Mouse (Mus musculus) limb, embryonic 13.5 days (tissue): ENCODE measurements around the gene Vsnl1. TPM values are rescaled to one million over a fixed set of nuclear protein-coding genes. Genes with fewer than 3 reads are reported as not detected.

Source experiments
- ATAC-seq: fragments of 200-750 bp; cut with Nextera tagmentation; 2 replicates; pipeline ENCODE4 v1.8.0; 2017; ENCODE audit warnings: low read depth, moderate number of reproducible peaks, moderate TSS enrichment; ENCODE audit not compliant: low FRiP score
- H3K27ac ChIP-seq: fragments of 300-500 bp; sonication (generic); 2 replicates; pipeline ENCODE4 v1.5.1; 2015; ENCODE audit warnings: inconsistent platforms, mild to moderate bottlenecking, moderate library complexity
- H3K27me3 ChIP-seq: fragments of 300-500 bp; sonication (generic); 2 replicates; pipeline ENCODE4 v1.6.1; 2015; ENCODE audit warnings: mild to moderate bottlenecking, inconsistent platforms
- H3K36me3 ChIP-seq: fragments of 300-500 bp; sonication (generic); 2 replicates; pipeline ENCODE4 v1.6.1; 2015; ENCODE audit warnings: inconsistent platforms, mild to moderate bottlenecking, moderate library complexity
- H3K4me1 ChIP-seq: fragments of 300-500 bp; sonication (generic); 2 replicates; pipeline ENCODE4 v1.6.1; 2015; ENCODE audit warnings: inconsistent platforms
- H3K4me2 ChIP-seq: fragments of 300-500 bp; sonication (generic); replicated peaks from 2 replicates; pipeline ENCODE4 v1.6.1; 2015; ENCODE audit warnings: inconsistent platforms, mild to moderate bottlenecking, moderate library complexity
- H3K4me3 ChIP-seq: fragments of 300-500 bp; sonication (generic); 2 replicates; pipeline ENCODE4 v1.5.1; 2015; ENCODE audit warnings: moderate library complexity, mild to moderate bottlenecking, inconsistent platforms
- H3K9ac ChIP-seq: fragments of 300-500 bp; sonication (generic); 2 replicates; pipeline ENCODE4 v1.6.1; 2015; ENCODE audit warnings: mild to moderate bottlenecking, inconsistent platforms
- H3K9me3 ChIP-seq: fragments of 300-500 bp; sonication (generic); 2 replicates; pipeline ENCODE4 v1.6.1; 2016; ENCODE audit warnings: inconsistent platforms
- WGBS: fragments of 180-500 bp; shearing (Covaris S2); methylation state at CpG from one replicate; pipeline ENCODE4 v1.1.7; 2015; 5-methylcytosine and 5-hydroxymethylcytosine counted together
- polyA plus RNA-seq: library from polyadenylated mRNA; unstranded; fragments of >200 nt; fragmentation: Nextera tagmentation; extraction: Ambion mirVana; gene quantifications from 2 replicates; pipeline ENCODE4 v1.2.1, GENCODE M21; 2015

Vsnl1 gene
- polyA plus RNA-seq, 1 experiment from 2014 or later, result 1.8 TPM

DNA sequence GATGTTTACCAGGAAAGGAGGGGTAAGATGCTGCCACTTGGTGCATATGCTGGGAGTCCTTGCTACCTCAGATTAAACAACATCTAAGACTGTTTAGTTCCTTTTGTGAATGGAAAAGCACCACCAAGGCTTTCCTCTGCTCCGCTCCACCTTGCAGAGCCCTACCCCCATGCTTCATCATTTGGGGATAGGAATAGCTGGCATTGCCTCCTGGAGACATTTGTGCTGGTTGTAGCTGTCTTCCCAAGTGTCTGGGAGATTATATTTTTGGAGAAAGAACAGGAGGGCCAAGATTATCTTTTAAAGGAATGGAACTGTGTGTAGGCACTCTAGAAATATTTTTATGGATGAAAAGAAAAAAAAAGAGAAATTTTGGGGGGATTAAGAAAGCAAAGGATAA is 3.3 kb downstream of the Vsnl1 start:
- H3K36me3 ChIP-seq, result no peaks in the 10 kb centered on the region
- H3K27me3 ChIP-seq, result peaks cover 41% of the 10 kb centered on the region
- ATAC-seq, result no peak
- no peaks in the 10 kb centered on the region for H3K9me3 ChIP-seq
- H3K27ac ChIP-seq, result no peak overlapping the region
- peaks cover 15% of the 10 kb centered on the region for H3K4me1 ChIP-seq
- no peak overlapping the region for H3K9ac ChIP-seq
- WGBS, result 95% methylated on average over 1 of the region's 1 CpGs
- H3K4me3 ChIP-seq, result no peak overlapping the region
- no peak overlapping the region for H3K4me2 ChIP-seq

DNA sequence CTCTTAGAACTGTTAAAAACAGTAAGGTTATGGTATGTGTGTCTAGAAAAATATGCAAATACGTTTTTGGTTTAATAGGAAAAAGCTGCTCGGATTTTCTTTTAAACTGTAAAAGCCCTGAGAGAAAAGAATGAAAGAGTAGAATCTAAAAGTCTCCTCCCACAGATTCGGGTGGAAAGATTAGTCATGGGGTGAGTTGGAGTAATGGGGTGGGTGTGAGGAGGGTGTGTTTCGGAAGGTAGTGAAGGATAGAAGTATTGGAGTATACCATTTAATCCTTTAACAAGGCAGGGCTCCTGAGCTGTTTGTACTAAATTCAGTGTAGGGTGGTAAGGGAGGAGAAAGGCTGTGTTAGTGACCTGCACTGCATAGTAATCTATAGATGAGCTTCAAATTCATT is 9.0 kb downstream of the Vsnl1 start:
- Histone ChIP-seq H3K36me3 (no peaks in the 10 kb centered on the region), H3K4me1 (no peaks in the 10 kb centered on the region), H3K4me3 (no peak overlapping the region), H3K9ac (no peak overlapping the region), H3K27ac (no peak overlapping the region), H3K4me2 (no peak overlapping the region), H3K27me3 (peaks cover 2% of the 10 kb centered on the region; the same call in 1 of the 2 replicates), H3K9me3 (no peaks in the 10 kb centered on the region)
- WGBS, result 68% methylated on average over 4 of the region's 4 CpGs
- no peak for ATAC-seq

DNA sequence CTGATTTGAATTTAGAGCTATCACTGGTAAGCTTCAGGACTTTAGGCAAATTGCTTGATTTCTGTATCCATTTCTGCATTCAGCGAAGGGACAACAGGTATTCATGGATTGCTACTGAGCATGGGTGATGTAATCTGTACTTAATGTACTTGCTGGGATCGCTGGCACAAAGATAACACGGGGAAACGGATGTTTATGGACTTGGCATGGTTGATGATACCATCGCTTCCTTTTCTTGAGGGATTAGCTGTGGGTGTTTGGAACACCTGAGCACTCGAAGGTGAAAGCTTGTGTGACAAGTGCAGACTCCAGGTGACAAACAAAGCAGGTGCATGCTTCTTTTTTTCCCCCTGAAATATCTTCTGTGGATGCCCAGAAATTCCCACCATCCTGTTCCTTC is 18.3 kb downstream of the Vsnl1 start:
- Histone ChIP-seq H3K27ac (no peak overlapping the region), H3K36me3 (no peaks in the 10 kb centered on the region), H3K4me2 (no peak overlapping the region), H3K9me3 (peaks cover 3% of the 10 kb centered on the region; the same call in 1 of the 2 replicates), H3K4me3 (no peak overlapping the region), H3K9ac (no peak overlapping the region), H3K4me1 (no peaks in the 10 kb centered on the region), H3K27me3 (no peaks in the 10 kb centered on the region)
- no peak for ATAC-seq
- 84% methylated on average over 6 of the region's 6 CpGs for WGBS

DNA sequence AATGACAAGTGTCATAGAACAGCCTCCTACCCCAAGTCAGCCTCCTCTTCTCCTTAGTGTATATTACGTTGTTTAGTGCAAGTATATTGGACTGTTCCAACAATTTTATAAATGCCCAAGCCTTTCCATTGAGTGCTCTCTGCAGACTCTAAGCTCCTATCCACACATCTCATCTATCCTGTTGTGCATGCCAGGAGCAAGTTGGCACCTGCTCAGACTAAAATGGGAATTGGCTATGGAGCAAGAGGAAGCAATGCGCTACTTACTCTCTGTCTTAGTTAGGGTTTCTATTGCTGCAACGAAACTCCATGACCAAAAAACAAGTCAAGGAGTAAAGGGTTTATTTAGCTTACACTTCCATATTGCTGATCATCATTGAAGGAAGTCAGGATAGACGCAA is 28.7 kb downstream of the Vsnl1 start:
- WGBS, result 91% methylated on average over 4 of the region's 4 CpGs
- ATAC-seq, result no peak

DNA sequence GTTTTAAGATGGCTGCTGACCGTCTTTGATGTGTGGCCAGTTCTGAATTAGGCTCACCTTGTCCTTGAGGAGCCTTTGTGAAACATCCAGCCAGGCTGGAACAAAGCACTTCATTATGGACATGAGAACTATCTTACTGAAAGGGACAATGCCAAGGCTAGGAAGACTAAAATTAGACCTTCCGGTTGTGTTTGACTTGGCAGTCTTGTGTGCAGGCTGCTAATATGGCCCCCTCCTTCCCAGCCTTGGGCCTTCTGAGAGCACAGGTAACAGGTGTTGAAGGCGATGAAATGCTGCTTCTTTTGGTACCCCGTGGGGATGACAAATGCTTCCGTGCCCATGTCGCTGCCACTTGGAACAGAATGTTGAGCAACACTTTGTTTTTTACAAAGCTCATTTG is 37.6 kb downstream of the Vsnl1 start:
- Histone ChIP-seq H3K4me3 (no peak overlapping the region), H3K9me3 (no peaks in the 10 kb centered on the region), H3K4me1 (0 out of 2 replicates have a peak, but pooled peaks cover 3% of the 10 kb centered on the region), H3K27ac (no peak overlapping the region), H3K4me2 (no peak overlapping the region), H3K27me3 (no peaks in the 10 kb centered on the region), H3K36me3 (no peaks in the 10 kb centered on the region), H3K9ac (no peak overlapping the region)
- WGBS, result 91% methylated on average over 6 of the region's 6 CpGs
- no peak for ATAC-seq

More for the DNA sequence above, 28.7 kb downstream of the Vsnl1 start:
- no peak overlapping the region for H3K4me3 ChIP-seq
- H3K27ac ChIP-seq, result no peak overlapping the region
- no peak overlapping the region for H3K9ac ChIP-seq
- H3K27me3 ChIP-seq, result no peaks in the 10 kb centered on the region
- H3K4me2 ChIP-seq, result no peak overlapping the region
- no peaks in the 10 kb centered on the region for H3K4me1 ChIP-seq
- H3K9me3 ChIP-seq, result no peaks in the 10 kb centered on the region
- no peaks in the 10 kb centered on the region for H3K36me3 ChIP-seq

DNA sequence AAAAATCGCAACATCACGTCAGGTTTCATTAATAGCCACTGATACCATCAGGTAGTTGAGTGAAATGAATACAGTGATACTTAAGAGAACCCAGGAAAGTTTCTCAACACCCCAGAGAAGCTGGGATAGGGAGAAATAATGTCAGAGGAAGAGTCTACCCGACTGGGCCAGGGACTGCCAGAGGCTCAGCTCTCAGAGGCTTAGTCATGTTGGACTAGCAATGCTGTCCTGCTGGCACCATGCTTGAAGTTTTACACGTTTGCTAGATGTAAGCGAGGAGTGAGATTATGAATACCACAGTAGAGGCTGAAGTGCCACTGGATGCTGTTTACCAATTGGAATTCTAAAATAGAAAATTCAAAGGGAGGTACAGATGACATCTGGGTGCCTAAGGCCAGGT is 39.4 kb downstream of the Vsnl1 start:
- 0 out of 2 replicates have a peak, but pooled peaks cover 3% of the 10 kb centered on the region for H3K4me1 ChIP-seq
- 85% methylated on average over 5 of the region's 5 CpGs for WGBS
- H3K4me2 ChIP-seq, result no peak overlapping the region
- H3K27ac ChIP-seq, result no peak overlapping the region
- no peaks in the 10 kb centered on the region for H3K9me3 ChIP-seq
- H3K4me3 ChIP-seq, result no peak overlapping the region
- no peak for ATAC-seq
- H3K27me3 ChIP-seq, result no peaks in the 10 kb centered on the region
- no peaks in the 10 kb centered on the region for H3K36me3 ChIP-seq
- H3K9ac ChIP-seq, result no peak overlapping the region

DNA sequence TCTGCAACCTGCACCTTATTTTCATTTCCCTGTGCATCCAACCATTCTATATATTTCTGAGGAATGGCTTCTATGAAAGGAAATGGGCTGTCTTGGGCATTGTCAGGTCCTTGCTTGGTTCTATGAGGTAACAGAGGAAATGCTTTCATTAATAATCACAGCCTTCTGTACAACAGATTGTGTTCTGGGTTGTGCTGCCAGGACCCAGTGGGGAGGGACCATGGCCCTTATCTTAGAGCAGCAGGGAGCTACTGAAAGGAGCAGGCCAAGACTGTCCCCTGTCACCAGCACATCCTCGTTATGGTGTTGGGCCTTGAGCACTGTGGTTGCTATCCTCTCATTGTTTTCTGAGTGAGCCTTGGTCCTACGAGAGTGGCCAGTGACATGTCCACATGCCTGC is 40.9 kb downstream of the Vsnl1 start:
- Histone ChIP-seq H3K9ac (no peak overlapping the region), H3K9me3 (no peaks in the 10 kb centered on the region), H3K4me2 (no peak overlapping the region), H3K27me3 (no peaks in the 10 kb centered on the region), H3K4me3 (no peak overlapping the region), H3K27ac (no peak overlapping the region), H3K4me1 (peaks cover 15% of the 10 kb centered on the region), H3K36me3 (no peaks in the 10 kb centered on the region)
- 75% methylated on average over 2 of the region's 2 CpGs for WGBS
- no peak for ATAC-seq

DNA sequence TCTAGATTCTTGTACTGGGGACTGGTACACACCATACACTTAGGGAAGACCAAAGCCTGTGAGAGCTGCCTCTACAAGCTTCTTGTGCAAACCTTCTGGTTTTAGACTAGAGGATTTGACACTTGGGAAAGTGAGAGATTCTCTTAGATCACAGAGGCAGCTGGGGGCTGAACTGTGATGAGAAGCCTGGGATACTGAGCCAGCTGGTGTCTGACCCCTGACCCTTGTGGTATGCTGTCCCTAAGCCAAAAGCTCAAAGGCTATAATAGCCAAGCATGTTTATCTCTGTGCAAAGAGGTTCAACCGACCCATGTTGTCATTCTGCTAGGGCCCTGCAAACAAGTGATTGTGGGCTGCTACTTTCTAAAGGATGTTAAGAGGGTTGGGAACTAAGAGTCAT is 43.9 kb downstream of the Vsnl1 start:
- H3K27ac ChIP-seq, result no peak overlapping the region
- no peaks in the 10 kb centered on the region for H3K27me3 ChIP-seq
- H3K4me1 ChIP-seq, result peaks cover 13% of the 10 kb centered on the region
- WGBS, result 19% methylated on average over 1 of the region's 1 CpGs
- no peak for ATAC-seq
- no peaks in the 10 kb centered on the region for H3K36me3 ChIP-seq
- H3K9ac ChIP-seq, result no peak overlapping the region
- no peaks in the 10 kb centered on the region for H3K9me3 ChIP-seq
- no peak overlapping the region for H3K4me2 ChIP-seq
- no peak overlapping the region for H3K4me3 ChIP-seq

DNA sequence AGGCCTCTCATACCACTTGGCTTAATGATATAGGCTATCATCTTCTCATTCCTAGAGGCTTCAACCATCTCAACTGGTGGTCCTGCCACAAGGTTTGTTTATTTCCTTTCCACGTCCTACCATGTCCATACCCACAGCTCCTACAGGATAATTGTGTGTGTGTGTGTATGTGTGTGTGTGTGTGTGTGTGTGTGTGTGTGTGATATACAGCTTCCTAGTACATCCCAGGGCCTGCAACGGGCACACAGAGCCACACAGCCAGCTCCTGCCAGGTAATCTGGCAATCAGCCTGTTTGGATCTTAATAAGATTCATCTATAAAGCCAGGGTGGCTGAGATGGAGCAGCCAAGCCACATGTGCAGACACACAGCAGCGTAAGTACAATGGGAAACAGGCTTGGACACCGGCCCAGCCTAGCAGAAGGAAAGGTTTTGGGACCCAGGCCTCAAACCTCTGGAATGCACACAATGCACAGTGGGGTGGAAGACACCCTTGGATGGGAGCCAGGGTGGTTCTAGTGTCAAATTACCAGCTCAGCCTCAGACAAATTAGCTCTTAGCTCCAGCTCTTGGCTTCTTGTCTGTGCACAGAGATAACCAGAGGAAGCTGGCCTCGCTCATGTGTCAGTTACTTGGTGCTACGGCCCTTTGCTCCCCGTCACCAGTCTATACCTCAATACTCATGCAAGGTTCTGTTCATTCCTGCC is 45.0 kb downstream of the Vsnl1 start:
- Histone ChIP-seq H3K9me3 (no peaks in the 10 kb centered on the region), H3K4me2 (no peak overlapping the region), H3K27ac (peak overlapping the region; percentile 28; the same call in 1 of the 2 replicates), H3K4me3 (no peak overlapping the region), H3K27me3 (no peaks in the 10 kb centered on the region), H3K9ac (no peak overlapping the region), H3K36me3 (no peaks in the 10 kb centered on the region), H3K4me1 (peaks cover 13% of the 10 kb centered on the region)
- peak; percentile 95 for ATAC-seq
- 40% methylated on average over 7 of the region's 7 CpGs for WGBS

DNA sequence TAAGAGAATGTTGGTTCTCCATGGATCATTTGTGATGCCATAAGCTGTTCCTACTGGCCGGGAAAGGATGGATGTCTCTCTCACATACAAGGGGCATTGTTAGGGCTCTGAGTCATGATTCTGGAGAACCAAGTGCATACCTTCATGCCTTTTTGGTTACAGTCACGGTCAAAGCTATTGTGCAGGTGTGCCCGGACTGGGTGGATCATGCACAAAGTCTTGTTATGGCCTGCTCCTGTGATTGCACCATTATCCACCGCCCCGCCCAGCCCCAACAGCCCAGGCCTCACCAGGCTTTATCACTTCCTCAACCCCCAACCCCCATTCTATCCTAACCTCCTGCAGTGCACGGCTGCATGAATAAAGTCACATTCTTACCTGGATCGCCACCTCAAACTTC is 47.3 kb downstream of the Vsnl1 start:
- ATAC-seq, result no peak
- WGBS, result 81% methylated on average over 7 of the region's 7 CpGs
- no peaks in the 10 kb centered on the region for H3K27me3 ChIP-seq

DNA sequence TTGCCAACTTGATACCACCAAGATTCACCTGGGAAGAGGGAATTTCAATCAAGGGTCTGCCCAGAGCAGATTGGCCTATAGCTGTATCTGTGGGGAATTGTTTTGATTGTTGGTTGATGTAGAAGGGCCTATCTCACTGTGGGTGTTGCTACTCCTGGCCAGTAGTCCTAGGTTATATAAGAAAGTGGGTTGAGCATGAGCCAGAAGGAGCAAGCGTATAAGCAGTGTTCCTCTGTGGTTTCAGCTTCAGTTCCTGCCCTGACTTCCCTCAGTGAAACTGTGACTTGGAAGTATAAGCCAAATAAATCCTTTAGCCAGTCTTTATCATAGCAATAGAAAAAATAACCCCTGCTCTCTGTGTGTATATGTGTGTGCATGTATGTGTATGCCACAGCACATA is 51.7 kb downstream of the Vsnl1 start:
- WGBS, result 86% methylated on average over 1 of the region's 1 CpGs
- no peaks in the 10 kb centered on the region for H3K4me1 ChIP-seq

More for the DNA sequence above, 47.3 kb downstream of the Vsnl1 start:
- no peaks in the 10 kb centered on the region for H3K36me3 ChIP-seq
- H3K9ac ChIP-seq, result no peak overlapping the region
- H3K4me3 ChIP-seq, result no peak overlapping the region
- H3K4me2 ChIP-seq, result no peak overlapping the region
- no peaks in the 10 kb centered on the region for H3K9me3 ChIP-seq
- no peak overlapping the region for H3K27ac ChIP-seq
- peaks cover 13% of the 10 kb centered on the region for H3K4me1 ChIP-seq

DNA sequence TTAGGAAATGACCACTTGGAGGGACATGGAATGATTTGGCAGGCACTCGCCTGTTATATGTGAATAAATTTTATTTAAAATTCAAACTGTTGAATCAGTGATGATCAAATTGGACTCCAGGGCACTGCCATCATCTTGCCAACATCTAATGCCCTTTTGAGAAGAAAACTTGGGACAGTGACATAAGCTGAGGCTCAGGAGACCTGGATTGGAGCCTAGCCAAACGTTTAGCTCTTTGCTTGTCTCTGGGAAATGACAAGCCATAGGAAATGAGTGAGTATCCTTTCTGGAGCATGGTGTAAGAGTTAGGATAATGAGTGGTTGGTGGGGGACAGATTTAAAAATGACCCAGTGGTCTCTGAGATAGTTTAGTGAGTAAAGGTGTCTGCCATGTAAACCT is 57.0 kb downstream of the Vsnl1 start:
- H3K4me2 ChIP-seq, result no peak overlapping the region
- H3K9ac ChIP-seq, result no peak overlapping the region
- no peaks in the 10 kb centered on the region for H3K36me3 ChIP-seq
- H3K4me1 ChIP-seq, result no peaks in the 10 kb centered on the region
- no peak overlapping the region for H3K27ac ChIP-seq
- H3K4me3 ChIP-seq, result no peak overlapping the region
- WGBS, result 72% methylated on average over 2 of the region's 2 CpGs
- H3K27me3 ChIP-seq, result no peaks in the 10 kb centered on the region
- ATAC-seq, result no peak
- no peaks in the 10 kb centered on the region for H3K9me3 ChIP-seq

More for the DNA sequence above, 51.7 kb downstream of the Vsnl1 start:
- Histone ChIP-seq H3K4me3 (no peak overlapping the region), H3K9me3 (no peaks in the 10 kb centered on the region), H3K27me3 (no peaks in the 10 kb centered on the region), H3K4me2 (no peak overlapping the region), H3K27ac (no peak overlapping the region), H3K36me3 (no peaks in the 10 kb centered on the region), H3K9ac (no peak overlapping the region)
- no peak for ATAC-seq

DNA sequence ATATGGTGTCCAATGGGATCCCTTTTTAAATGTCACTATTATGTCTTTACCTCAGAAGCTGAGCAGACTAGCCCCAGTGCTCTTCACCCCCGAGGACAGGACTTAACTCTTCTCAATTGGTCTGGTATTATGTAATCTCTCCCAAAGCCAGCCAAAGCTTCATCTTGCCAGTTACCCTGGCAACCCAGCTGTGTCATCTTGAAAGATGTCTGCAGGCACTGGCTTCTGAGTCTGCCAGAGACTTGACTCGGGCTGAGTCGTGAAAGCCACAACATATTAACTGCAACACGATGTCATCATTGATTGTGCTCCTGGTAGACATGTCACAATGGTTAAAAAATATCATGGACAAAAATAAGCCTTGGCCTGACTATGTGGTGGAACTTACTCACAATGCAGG is 66.4 kb downstream of the Vsnl1 start:
- Histone ChIP-seq H3K27ac (no peak overlapping the region), H3K4me3 (no peak overlapping the region), H3K36me3 (no peaks in the 10 kb centered on the region), H3K9me3 (no peaks in the 10 kb centered on the region), H3K27me3 (no peaks in the 10 kb centered on the region), H3K4me2 (no peak overlapping the region), H3K4me1 (no peaks in the 10 kb centered on the region), H3K9ac (no peak overlapping the region)
- ATAC-seq, result no peak
- 60% methylated on average over 4 of the region's 4 CpGs for WGBS
